Mouse (Mus musculus) E14TG2a.4 (cell line): ENCODE data around the gene Nle1.
A peak's percentile ranks its signal among the peaks of the same experiment; 100 is the strongest.

ENCODE experiments used
- H3K27me3 ChIP-seq: 2 replicates; pipeline ENCODE4 v1.6.1; 2014; ENCODE audit warnings: low read length, control low read depth; ENCODE audit not compliant: insufficient read depth
- H3K36me3 ChIP-seq: 2 replicates; pipeline ENCODE4 v1.6.1; 2014; ENCODE audit warnings: low read length, control low read depth; ENCODE audit not compliant: insufficient read depth
- H3K4me1 ChIP-seq: replicated peaks from 2 replicates; pipeline ENCODE4 v1.6.1; 2014; ENCODE audit warnings: low read depth, low read length, control low read depth
- H3K4me3 ChIP-seq: replicated peaks from 2 replicates; pipeline ENCODE4 v1.5.1; 2014; ENCODE audit warnings: mild to moderate bottlenecking, low read length
- H3K9me3 ChIP-seq: 2 replicates; pipeline ENCODE4 v1.6.1; 2014; ENCODE audit warnings: low read length, control low read depth
- CTCF ChIP-seq: conservative IDR thresholded peaks from 2 replicates; pipeline ENCODE4 v1.5.1; 2014; ENCODE audit warnings: low read length
- NANOG ChIP-seq: IDR thresholded peaks from 2 replicates; pipeline ENCODE4 v1.6.1; 2014; ENCODE audit warnings: borderline replicate concordance, low read length, mixed read lengths
- POU5F1 ChIP-seq: IDR thresholded peaks from 2 replicates; pipeline ENCODE4 v1.6.1; 2014; ENCODE audit warnings: low read length, borderline replicate concordance

The Nle1 gene

GRCm38 (mm10) chr11:82863488-82863931 lies 44.7 kb downstream of the Nle1 start:
- Histone ChIP-seq H3K4me3 (no peak overlapping the region), H3K36me3 (no peaks in the 10 kb centered on the region), H3K27me3 (peaks cover 6% of the 10 kb centered on the region; the same call in 1 of the 2 replicates), H3K9me3 (no peaks in the 10 kb centered on the region), H3K4me1 (peaks cover 28% of the 10 kb centered on the region)
- TF ChIP-seq POU5F1 (no peak), CTCF (no peak), NANOG (no peak)

DNA sequence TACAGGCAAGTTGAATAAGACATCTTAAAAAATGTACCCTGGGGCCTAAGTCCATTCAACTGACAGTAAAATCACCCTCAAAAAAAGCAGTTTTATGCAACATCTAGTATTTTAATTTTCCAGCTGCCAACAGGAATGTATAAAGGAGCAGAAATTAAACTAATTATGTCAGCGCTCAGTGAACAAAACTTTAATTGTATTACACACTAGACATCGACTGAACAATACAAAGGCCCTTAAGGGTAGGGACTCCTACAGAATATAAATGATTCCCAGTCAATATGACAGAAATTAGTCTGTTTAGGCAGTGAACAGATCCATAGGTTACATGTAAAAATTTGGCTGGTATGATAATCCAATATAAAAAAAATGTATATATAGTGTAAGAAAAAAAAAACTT lies 45.2 kb downstream of the Nle1 start:
- peaks cover 4% of the 10 kb centered on the region; the same call in 1 of the 2 replicates for H3K27me3 ChIP-seq
- no peaks in the 10 kb centered on the region for H3K9me3 ChIP-seq
- peaks cover 31% of the 10 kb centered on the region for H3K4me1 ChIP-seq
- no peaks in the 10 kb centered on the region for H3K36me3 ChIP-seq
- no peak overlapping the region for H3K4me3 ChIP-seq
- TF ChIP-seq CTCF (no peak), POU5F1 (no peak), NANOG (no peak)

DNA sequence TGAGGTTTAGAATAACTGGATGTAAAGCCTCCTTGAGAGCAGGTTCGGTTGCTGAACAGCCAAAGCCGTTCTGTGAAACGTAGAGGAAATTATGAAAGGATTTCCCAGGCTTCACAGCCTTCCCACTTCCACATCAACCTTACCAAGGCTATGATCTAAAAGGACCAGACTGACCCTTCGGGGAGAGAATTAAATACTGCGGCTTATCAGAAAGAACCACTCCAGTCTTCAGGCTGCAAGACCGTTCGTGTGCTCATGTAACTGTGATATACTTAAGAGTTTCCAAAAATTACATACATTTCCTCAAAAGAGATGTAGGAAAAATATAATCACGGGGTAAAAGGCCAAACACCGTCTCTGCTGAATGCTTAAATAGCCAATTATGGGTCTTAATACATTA lies 45.6 kb downstream of the Nle1 start:
- Histone ChIP-seq H3K4me1 (peaks cover 34% of the 10 kb centered on the region), H3K27me3 (peaks cover under 1% of the 10 kb centered on the region; the same call in 1 of the 2 replicates), H3K9me3 (no peaks in the 10 kb centered on the region), H3K4me3 (no peak overlapping the region), H3K36me3 (no peaks in the 10 kb centered on the region)
- TF ChIP-seq NANOG (no peak), POU5F1 (no peak), CTCF (no peak)

DNA sequence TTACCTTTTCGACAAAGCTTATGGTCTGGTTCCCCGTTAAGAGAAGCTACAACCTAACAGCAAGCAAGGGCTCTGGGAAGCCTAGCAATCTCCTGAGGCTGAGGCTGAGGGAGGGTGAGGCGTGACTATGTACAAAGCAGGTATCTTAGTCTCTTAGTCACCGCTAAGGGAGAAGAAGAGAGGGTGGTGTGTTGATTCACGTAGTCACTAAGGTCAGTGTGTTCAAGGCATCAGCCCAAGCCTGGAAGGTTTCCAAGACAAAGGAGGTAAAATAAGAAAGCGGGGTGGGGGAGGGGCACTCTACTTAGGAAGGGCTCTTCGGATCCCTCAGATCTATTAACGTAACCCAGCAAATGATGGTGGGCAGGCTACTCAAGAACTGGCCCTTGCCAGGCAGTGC lies 46.7 kb downstream of the Nle1 start:
- no peaks in the 10 kb centered on the region; the same call in 1 of the 2 replicates for H3K27me3 ChIP-seq
- no peak overlapping the region for H3K4me3 ChIP-seq
- H3K9me3 ChIP-seq: no peaks in the 10 kb centered on the region
- no peaks in the 10 kb centered on the region for H3K36me3 ChIP-seq
- H3K4me1 ChIP-seq: peaks cover 33% of the 10 kb centered on the region
- TF ChIP-seq NANOG (no peak), POU5F1 (no peak), CTCF (no peak)

- Histone ChIP-seq H3K4me3 (no peak overlapping the region), H3K4me1 (peaks cover 37% of the 10 kb centered on the region), H3K27me3 (no peaks in the 10 kb centered on the region; the same call in 1 of the 2 replicates), H3K36me3 (no peaks in the 10 kb centered on the region), H3K9me3 (no peaks in the 10 kb centered on the region)
- TF ChIP-seq CTCF (no peak), POU5F1 (no peak)
Measured at GRCm38 (mm10) chr11:82860759-82861158, 47.5 kb downstream of the Nle1 start.

GRCm38 (mm10) chr11:82857307-82857848 lies 50.8 kb downstream of the Nle1 start:
- TF ChIP-seq POU5F1 (no peak), CTCF (no peak), NANOG (peak; percentile 80)

GRCm38 (mm10) chr11:82856032-82856431 lies 52.2 kb downstream of the Nle1 start:
- Histone ChIP-seq H3K9me3 (no peaks in the 10 kb centered on the region), H3K27me3 (no peaks in the 10 kb centered on the region; the same call in 1 of the 2 replicates), H3K4me3 (no peak overlapping the region), H3K36me3 (no peaks in the 10 kb centered on the region; the same call in 1 of the 2 replicates), H3K4me1 (peaks cover 40% of the 10 kb centered on the region)
- TF ChIP-seq CTCF: no peak
- TF ChIP-seq POU5F1: no peak
- no peak for TF ChIP-seq NANOG

More at GRCm38 (mm10) chr11:82857307-82857848, 50.8 kb downstream of the Nle1 start:
- H3K9me3 ChIP-seq: no peaks in the 10 kb centered on the region
- H3K36me3 ChIP-seq: no peaks in the 10 kb centered on the region; the same call in 1 of the 2 replicates
- H3K4me1 ChIP-seq: peaks cover 48% of the 10 kb centered on the region
- peak overlapping the region; percentile 29 for H3K4me3 ChIP-seq
- no peaks in the 10 kb centered on the region; the same call in 1 of the 2 replicates for H3K27me3 ChIP-seq

GRCm38 (mm10) chr11:82855327-82855973 lies 52.8 kb downstream of the Nle1 start:
- TF ChIP-seq CTCF: no peak
- TF ChIP-seq POU5F1: no peak
- no peak for TF ChIP-seq NANOG
- no peaks in the 10 kb centered on the region for H3K9me3 ChIP-seq
- no peaks in the 10 kb centered on the region; the same call in 1 of the 2 replicates for H3K36me3 ChIP-seq
- H3K27me3 ChIP-seq: no peaks in the 10 kb centered on the region
- peaks cover 40% of the 10 kb centered on the region for H3K4me1 ChIP-seq
- H3K4me3 ChIP-seq: no peak overlapping the region

GRCm38 (mm10) chr11:82854111-82854510 lies 54.1 kb downstream of the Nle1 start:
- no peak for TF ChIP-seq NANOG
- no peak for TF ChIP-seq CTCF
- TF ChIP-seq POU5F1: no peak
- no peaks in the 10 kb centered on the region for H3K27me3 ChIP-seq
- peaks cover 49% of the 10 kb centered on the region for H3K4me1 ChIP-seq
- H3K36me3 ChIP-seq: no peaks in the 10 kb centered on the region; the same call in 1 of the 2 replicates
- H3K9me3 ChIP-seq: no peaks in the 10 kb centered on the region
- no peak overlapping the region for H3K4me3 ChIP-seq
